Mouse (Mus musculus) common myeloid progenitor, adult 5-6 weeks (primary cell): ENCODE measurements around the gene Coro1a. TPM values are rescaled to one million over a fixed set of nuclear protein-coding genes. Genes with fewer than 3 reads are reported as not detected.

Source experiments
- ATAC-seq: replicated peaks from 2 replicates; pipeline ENCODE4 v1.8.0; 2016; ENCODE audit warnings: low read depth, mild to moderate bottlenecking, moderate TSS enrichment, inconsistent platforms; ENCODE audit not compliant: poor library complexity, severe bottlenecking
- total RNA-seq: library from RNA; stranded (forward); fragments of 200-1000, 187-1606 nt; gene quantifications from 2 replicates; pipeline ENCODE4 v1.2.3, GENCODE M21; 2017

The Coro1a gene
- total RNA-seq, 1 experiment from 2014 or later, result 302 TPM

- no peak for ATAC-seq
These were observed 56.7 kb downstream of the Coro1a start for GRCm38 (mm10) chr7:126650852-126651251.

Other genes with a start within 250 kb of the Coro1a start
- 0.41 TPM in 1 of 2 replicates, not detected in the other for gene Atp2a1, start 244.7 kb downstream of the Coro1a start, total RNA-seq
- 16.6 and 17.3 TPM in 2 replicates for gene Sh2b1, start 232.4 kb downstream of the Coro1a start, total RNA-seq
- 92.3 and 108 TPM in 2 replicates for gene Tufm, start 220.4 kb downstream of the Coro1a start, total RNA-seq
- 37.0 and 51.1 TPM in 2 replicates for gene Atxn2l, start 204.3 kb downstream of the Coro1a start, total RNA-seq
- gene Eif3c, start 141.4 kb downstream of the Coro1a start, total RNA-seq, result 231 and 257 TPM in 2 replicates
- 5.7 and 6.5 TPM in 2 replicates for gene Apobr, start 122.8 kb downstream of the Coro1a start, total RNA-seq
- 18.1 and 21.2 TPM in 2 replicates for gene Cln3, start 122.0 kb downstream of the Coro1a start, total RNA-seq
- 0.23 TPM in 1 of 2 replicates, not detected in the other for gene Il27, start 112.8 kb downstream of the Coro1a start, total RNA-seq
- 2.5 and 2.8 TPM in 2 replicates for gene Nupr1, start 76.9 kb downstream of the Coro1a start, total RNA-seq
- gene Sgf29, start 58.5 kb downstream of the Coro1a start, total RNA-seq, result 40.8 and 51.8 TPM in 2 replicates
- gene Sult1a1, start 31.4 kb downstream of the Coro1a start, total RNA-seq, result 0.37 TPM in 1 of 2 replicates, not detected in the other
- gene Bola2, start 12.4 kb downstream of the Coro1a start, total RNA-seq, result 119 and 144 TPM in 2 replicates
- 3.4 and 6.0 TPM in 2 replicates for gene Slx1b, start 12.0 kb downstream of the Coro1a start, total RNA-seq
- gene Mapk3, start 51.8 kb upstream of the Coro1a start, total RNA-seq, result 23.0 and 28.2 TPM in 2 replicates
- gene Gdpd3, start 58.5 kb upstream of the Coro1a start, total RNA-seq, result 2.3 and 5.1 TPM in 2 replicates
- gene Ypel3, start 69.2 kb upstream of the Coro1a start, total RNA-seq, result 38.9 and 42.7 TPM in 2 replicates
- not detected in 2 replicates for gene Tbx6, start 73.7 kb upstream of the Coro1a start, total RNA-seq
- 120 and 125 TPM in 2 replicates for gene Ppp4c, start 84.7 kb upstream of the Coro1a start, total RNA-seq
- gene Fam57b, start 89.9 kb upstream of the Coro1a start, total RNA-seq, result not detected in 2 replicates
- gene 4930451I11Rik, start 123.9 kb upstream of the Coro1a start, total RNA-seq, result not detected in 2 replicates
- not detected in 2 replicates for gene Doc2a, start 139.6 kb upstream of the Coro1a start, total RNA-seq
- 283 and 331 TPM in 2 replicates for gene Hirip3, start 154.2 kb upstream of the Coro1a start, total RNA-seq
- 33.4 and 43.2 TPM in 2 replicates for gene Ino80e, start 154.6 kb upstream of the Coro1a start, total RNA-seq
- gene Taok2, start 176.9 kb upstream of the Coro1a start, total RNA-seq, result 32.2 and 42.2 TPM in 2 replicates
- gene Tmem219, start 215.1 kb upstream of the Coro1a start, total RNA-seq, result 21.1 and 31.9 TPM in 2 replicates
- 9.6 and 13.2 TPM in 2 replicates for gene Kctd13, start 221.1 kb upstream of the Coro1a start, total RNA-seq
- not detected in 2 replicates for gene Asphd1, start 241.8 kb upstream of the Coro1a start, total RNA-seq
- gene Sez6l2, start 242.8 kb upstream of the Coro1a start, total RNA-seq, result 0.14 and 1.9 TPM in 2 replicates